Mouse (Mus musculus) heart, embryonic 12.5 days (tissue): ENCODE measurements around the gene Cltb. TPM values are rescaled to one million over a fixed set of nuclear protein-coding genes. Genes with fewer than 3 reads are reported as not detected.

Experiments
- ATAC-seq: fragments of 200-750 bp; cut with Nextera tagmentation; 2 replicates; pipeline ENCODE4 v1.8.0; 2017; ENCODE audit warnings: moderate TSS enrichment, moderate library complexity; ENCODE audit not compliant: insufficient number of reproducible peaks, low FRiP score
- H3K27ac ChIP-seq: fragments of 300-500 bp; sonication (generic); 2 replicates; pipeline ENCODE4 v1.5.1; 2016; ENCODE audit warnings: mild to moderate bottlenecking, moderate library complexity; ENCODE audit not compliant: poor library complexity, severe bottlenecking
- H3K27me3 ChIP-seq: fragments of 300-500 bp; sonication (generic); replicated peaks from 2 replicates; pipeline ENCODE4 v1.6.1; 2016; ENCODE audit warnings: mild to moderate bottlenecking, moderate library complexity
- H3K36me3 ChIP-seq: fragments of 300-500 bp; sonication (generic); 2 replicates; pipeline ENCODE4 v1.6.1; 2016; ENCODE audit warnings: mild to moderate bottlenecking, moderate library complexity
- H3K4me1 ChIP-seq: fragments of 300-500 bp; sonication (generic); replicated peaks from 2 replicates; pipeline ENCODE4 v1.6.1; 2016; ENCODE audit warnings: mild to moderate bottlenecking
- H3K4me2 ChIP-seq: fragments of 300-500 bp; sonication (generic); 2 replicates; pipeline ENCODE4 v1.6.1; 2016; ENCODE audit warnings: mild to moderate bottlenecking, moderate library complexity
- H3K4me3 ChIP-seq: fragments of 300-500 bp; sonication (generic); 2 replicates; pipeline ENCODE4 v1.5.1; 2016; ENCODE audit warnings: mild to moderate bottlenecking
- H3K9ac ChIP-seq: fragments of 300-500 bp; sonication (generic); 2 replicates; pipeline ENCODE4 v1.6.1; 2016; ENCODE audit warnings: mild to moderate bottlenecking, moderate library complexity
- H3K9me3 ChIP-seq: fragments of 300-500 bp; sonication (generic); replicated peaks from 2 replicates; pipeline ENCODE4 v1.6.1; 2016; ENCODE audit warnings: mild to moderate bottlenecking, moderate library complexity
- WGBS: fragments of 180-500 bp; shearing (Covaris S2); methylation state at CpG from one replicate; pipeline ENCODE4 v1.1.7; 2016; 5-methylcytosine and 5-hydroxymethylcytosine counted together
- polyA plus RNA-seq: library from polyadenylated mRNA; unstranded; fragments of >200 nt; fragmentation: Nextera tagmentation; extraction: Ambion mirVana; gene quantifications from 2 replicates; pipeline ENCODE4 v1.2.1, GENCODE M21; 2016

The Cltb gene
- polyA plus RNA-seq = 48.9 and 52.6 TPM in 2 replicates

GRCm38 (mm10) chr13:54610972-54611754 is at the start of gene Cltb:
Cltb (minus strand) TSS chr13:54611344.
- Histone ChIP-seq H3K27ac (0 out of 2 replicates have a peak within 1 kb of the TSS, but pooled peaks have one; percentile 7), H3K36me3 (no peaks in the 10 kb centered on the region; the same call in 1 of the 2 replicates), H3K9me3 (no peaks in the 10 kb centered on the region), H3K4me1 (peaks cover 20% of the 10 kb centered on the region), H3K4me2 (peak within 1 kb of the TSS; percentile 96), H3K4me3 (peak within 1 kb of the TSS; percentile 76), H3K9ac (peak within 1 kb of the TSS; percentile 88), H3K27me3 (no peaks in the 10 kb centered on the region)
- ATAC-seq = peak; percentile 82
- under 1% methylated on average over 66 of the region's 66 CpGs for WGBS

DNA sequence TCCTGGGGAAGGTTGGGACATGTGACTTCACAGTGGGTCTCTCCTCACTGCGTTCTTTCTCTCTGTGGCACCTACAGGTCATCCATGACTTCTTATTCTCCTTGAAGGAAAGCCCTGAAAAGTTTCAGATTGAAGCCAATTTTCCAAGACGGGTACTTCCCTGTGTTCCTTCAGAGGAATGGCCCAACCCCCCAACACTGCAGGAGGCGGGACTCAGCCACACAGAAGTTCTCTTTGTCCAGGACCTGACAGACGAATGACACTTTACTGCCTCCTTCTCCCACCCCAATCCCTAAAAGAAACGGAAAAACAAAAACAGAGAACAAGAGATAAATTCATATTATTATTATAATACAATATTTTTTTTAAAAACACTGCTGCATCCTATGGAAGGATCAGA is 49.7 kb upstream of the Cltb start:
- Histone ChIP-seq H3K27me3 (no peaks in the 10 kb centered on the region), H3K36me3 (peaks cover 81% of the 10 kb centered on the region), H3K4me2 (no peak overlapping the region), H3K9ac (no peak overlapping the region), H3K4me3 (no peak overlapping the region), H3K9me3 (no peaks in the 10 kb centered on the region), H3K4me1 (no peaks in the 10 kb centered on the region), H3K27ac (no peak overlapping the region)
- no peak for ATAC-seq
- WGBS = 72% methylated on average over 5 of the region's 5 CpGs

GRCm38 (mm10) chr13:54650461-54650860 is 39.3 kb upstream of the Cltb start:
- H3K9me3 ChIP-seq = no peaks in the 10 kb centered on the region; the same call in 1 of the 2 replicates
- no peak overlapping the region for H3K27ac ChIP-seq
- no peak overlapping the region for H3K4me2 ChIP-seq
- H3K9ac ChIP-seq = no peak overlapping the region
- no peak for ATAC-seq
- peaks cover 97% of the 10 kb centered on the region for H3K36me3 ChIP-seq
- H3K27me3 ChIP-seq = no peaks in the 10 kb centered on the region
- 0 out of 2 replicates have a peak, but pooled peaks cover 2% of the 10 kb centered on the region for H3K4me1 ChIP-seq
- H3K4me3 ChIP-seq = no peak overlapping the region
- 91% methylated on average over 3 of the region's 3 CpGs for WGBS

GRCm38 (mm10) chr13:54635011-54635410 is 23.9 kb upstream of the Cltb start:
- Histone ChIP-seq H3K9ac (no peak overlapping the region), H3K9me3 (no peaks in the 10 kb centered on the region), H3K36me3 (peaks cover 45% of the 10 kb centered on the region), H3K27me3 (no peaks in the 10 kb centered on the region), H3K4me3 (no peak overlapping the region), H3K27ac (no peak overlapping the region), H3K4me2 (no peak overlapping the region), H3K4me1 (no peaks in the 10 kb centered on the region)
- ATAC-seq = no peak
- WGBS = 92% methylated on average over 3 of the region's 3 CpGs

DNA sequence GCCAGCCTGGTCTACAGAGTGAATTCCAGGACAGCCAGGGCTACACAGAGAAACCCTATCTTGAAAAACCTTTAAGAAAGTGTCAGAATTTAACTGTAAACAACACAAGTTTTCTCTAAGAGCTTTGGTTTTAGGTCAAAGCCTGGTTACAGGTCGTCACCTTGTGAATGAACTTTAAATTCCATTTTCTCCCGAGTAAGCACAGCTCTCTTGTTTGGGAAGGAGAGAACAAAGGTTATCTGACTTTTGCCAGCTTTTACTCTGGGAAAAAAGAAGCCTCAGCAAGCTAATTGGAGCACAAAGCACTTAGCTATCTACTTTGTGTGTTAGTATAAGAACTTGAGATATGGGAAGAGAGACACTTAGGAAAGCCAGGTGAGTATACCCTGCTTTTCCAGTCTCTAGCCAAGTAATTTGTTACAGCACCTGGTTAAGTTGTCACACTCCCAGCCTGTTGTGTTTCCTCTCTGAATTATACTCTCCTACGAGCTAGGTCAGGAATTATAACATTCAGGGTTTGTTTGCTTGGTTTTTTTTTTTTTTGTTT is 21.7 kb upstream of the Cltb start:
- Histone ChIP-seq H3K4me3 (no peak overlapping the region), H3K27ac (no peak overlapping the region), H3K27me3 (no peaks in the 10 kb centered on the region), H3K9me3 (no peaks in the 10 kb centered on the region), H3K4me2 (no peak overlapping the region), H3K36me3 (peaks cover 28% of the 10 kb centered on the region), H3K4me1 (no peaks in the 10 kb centered on the region), H3K9ac (no peak overlapping the region)
- 49% methylated on average over 3 of the region's 3 CpGs for WGBS
- ATAC-seq = no peak

GRCm38 (mm10) chr13:54629128-54629527 is 18.0 kb upstream of the Cltb start:
- no peaks in the 10 kb centered on the region for H3K27me3 ChIP-seq
- no peak overlapping the region for H3K27ac ChIP-seq
- H3K4me1 ChIP-seq = no peaks in the 10 kb centered on the region
- H3K4me3 ChIP-seq = no peak overlapping the region
- H3K36me3 ChIP-seq = peaks cover 17% of the 10 kb centered on the region
- WGBS = 77% methylated on average over 4 of the region's 4 CpGs
- no peak overlapping the region for H3K9ac ChIP-seq
- no peaks in the 10 kb centered on the region for H3K9me3 ChIP-seq
- no peak for ATAC-seq
- no peak overlapping the region for H3K4me2 ChIP-seq

DNA sequence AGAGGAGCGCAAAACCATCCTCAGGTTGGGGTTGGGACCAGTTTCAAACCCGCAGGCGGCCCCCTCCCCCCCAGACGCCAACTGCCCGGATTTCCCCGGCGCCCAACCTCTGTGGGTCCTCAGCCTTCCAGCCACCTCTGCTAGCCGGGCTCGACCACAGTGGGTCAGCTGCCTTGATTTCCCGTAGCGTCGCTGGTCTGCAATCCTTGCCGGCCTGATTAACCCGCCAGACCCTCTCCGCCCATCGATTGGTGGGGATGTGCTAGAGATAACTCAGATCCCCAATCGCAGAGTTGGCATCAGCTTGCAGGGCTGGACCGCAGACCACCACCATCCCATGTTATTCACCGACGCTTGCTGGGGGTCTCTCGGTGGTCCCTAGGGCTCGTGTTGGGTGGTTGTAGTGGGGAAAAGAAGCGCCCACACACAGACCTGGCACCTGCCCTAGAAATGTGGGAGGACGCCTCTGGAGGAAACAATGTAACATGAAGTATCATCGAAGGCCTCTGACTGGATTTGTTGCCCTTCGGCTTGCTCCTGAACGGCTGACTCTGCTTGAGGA is 10.9 kb upstream of the Cltb start:
- Histone ChIP-seq H3K27me3 (no peaks in the 10 kb centered on the region), H3K27ac (peak overlapping the region; percentile 80), H3K4me1 (peaks cover 16% of the 10 kb centered on the region), H3K9ac (peak overlapping the region; percentile 95), H3K4me2 (peak overlapping the region; percentile 81), H3K4me3 (peak overlapping the region; percentile 91), H3K36me3 (peaks cover 3% of the 10 kb centered on the region; the same call in 1 of the 2 replicates), H3K9me3 (no peaks in the 10 kb centered on the region)
- ATAC-seq = peak; percentile 62
- under 1% methylated on average over 27 of the region's 27 CpGs for WGBS

GRCm38 (mm10) chr13:54621155-54621932 is 10.2 kb upstream of the Cltb start, which contains the start of gene Faf2:
Faf2 (plus strand) TSS chr13:54621784.
- Histone ChIP-seq H3K4me3 (peak within 1 kb of the TSS; percentile 91), H3K9ac (peak within 1 kb of the TSS; percentile 95), H3K4me2 (peak within 1 kb of the TSS; percentile 81), H3K9me3 (no peaks in the 10 kb centered on the region), H3K27me3 (no peaks in the 10 kb centered on the region), H3K4me1 (peaks cover 16% of the 10 kb centered on the region), H3K36me3 (peaks cover 3% of the 10 kb centered on the region; the same call in 1 of the 2 replicates), H3K27ac (peak within 1 kb of the TSS; percentile 80)
- peak; percentile 97 for ATAC-seq
- 7% methylated on average over 44 of the region's 44 CpGs for WGBS

- H3K9me3 ChIP-seq = no peaks in the 10 kb centered on the region
- H3K4me3 ChIP-seq = no peak overlapping the region
- no peak overlapping the region for H3K27ac ChIP-seq
- no peaks in the 10 kb centered on the region for H3K27me3 ChIP-seq
- 65% methylated on average over 6 of the region's 6 CpGs for WGBS
- no peak overlapping the region for H3K9ac ChIP-seq
- no peak for ATAC-seq
- H3K4me1 ChIP-seq = 0 out of 2 replicates have a peak, but pooled peaks cover 5% of the 10 kb centered on the region
- no peak overlapping the region for H3K4me2 ChIP-seq
- H3K36me3 ChIP-seq = no peaks in the 10 kb centered on the region
Observed at GRCm38 (mm10) chr13:54616998-54617397, 5.9 kb upstream of the Cltb start.

DNA sequence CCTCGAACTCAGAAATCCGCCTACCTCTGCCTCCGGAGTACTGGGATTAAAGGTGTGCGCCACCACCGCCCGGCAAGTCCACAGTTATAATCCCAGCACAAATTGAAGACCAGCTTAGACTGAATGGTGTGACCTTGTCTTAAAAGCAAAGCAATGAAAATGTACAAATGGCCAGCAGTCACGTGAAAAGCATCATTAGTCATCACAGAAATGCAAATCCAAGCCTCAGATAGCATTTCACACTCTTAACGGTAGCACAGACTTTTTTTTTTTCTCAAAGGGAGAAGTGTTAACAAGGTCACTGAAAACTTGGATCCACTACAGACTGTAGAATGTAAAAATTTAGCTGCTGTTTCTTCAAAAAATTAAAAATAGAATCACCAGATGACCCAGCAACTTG is 5.2 kb upstream of the Cltb start:
- Histone ChIP-seq H3K4me3 (no peak overlapping the region), H3K9ac (no peak overlapping the region), H3K27ac (no peak overlapping the region), H3K4me1 (0 out of 2 replicates have a peak, but pooled peaks cover 5% of the 10 kb centered on the region), H3K27me3 (no peaks in the 10 kb centered on the region), H3K9me3 (no peaks in the 10 kb centered on the region), H3K4me2 (no peak overlapping the region), H3K36me3 (no peaks in the 10 kb centered on the region)
- 79% methylated on average over 8 of the region's 8 CpGs for WGBS
- no peak for ATAC-seq
